Mouse (Mus musculus) mouse embryonic stem cell (cell line): ENCODE measurements at regions not wholly inside any gene's neighbourhood (a gene's known extent, or its start where the extent isn't known, plus 50 kb on each side); places are given as distances from the start of the nearest gene placed in this dataset.
"Not testable (repeated sequence)": the region's sequence is repeated elsewhere in the genome, so short reads cannot be mapped to it uniquely, and the experiment has no call there.

Experiments
- in situ Hi-C, 2 experiments: fragments of 300-500 bp; cut with MboI; formaldehyde crosslinking; loops; 1 replicate in 1 of 2; 3 replicates in 1 of 2; pipeline ENCODE4 v1.14.3; 2019 to 2020; ENCODE audit warnings: low sequenced_read_pairs in 2 of 2, low pct_unique_long_range_greater_than_20kb in 1 of 2, mixed read lengths in 1 of 2; ENCODE audit not compliant: unreplicated experiment in 1 of 2

GRCm38 (mm10) chr3:58234846-58235630 is 179.5 kb upstream of the Tsc22d2 start:
- in situ Hi-C loops = no loop called here

GRCm38 (mm10) chr3:58238111-58238510 is 176.4 kb upstream of the Tsc22d2 start:
- in situ Hi-C loops = no loop called here

- in situ Hi-C loops = no loop called here
Measured at GRCm38 (mm10) chr3:58240775-58241174, 173.7 kb upstream of the Tsc22d2 start.

- in situ Hi-C loops = no loop called here
Measured at GRCm38 (mm10) chr3:58245361-58245760, 169.2 kb upstream of the Tsc22d2 start.

GRCm38 (mm10) chr3:58247989-58248388 is 166.5 kb upstream of the Tsc22d2 start:
- in situ Hi-C loops = no loop called here

- in situ Hi-C loops = no loop called here
Measured at GRCm38 (mm10) chr3:58253942-58254341, 160.6 kb upstream of the Tsc22d2 start.

DNA sequence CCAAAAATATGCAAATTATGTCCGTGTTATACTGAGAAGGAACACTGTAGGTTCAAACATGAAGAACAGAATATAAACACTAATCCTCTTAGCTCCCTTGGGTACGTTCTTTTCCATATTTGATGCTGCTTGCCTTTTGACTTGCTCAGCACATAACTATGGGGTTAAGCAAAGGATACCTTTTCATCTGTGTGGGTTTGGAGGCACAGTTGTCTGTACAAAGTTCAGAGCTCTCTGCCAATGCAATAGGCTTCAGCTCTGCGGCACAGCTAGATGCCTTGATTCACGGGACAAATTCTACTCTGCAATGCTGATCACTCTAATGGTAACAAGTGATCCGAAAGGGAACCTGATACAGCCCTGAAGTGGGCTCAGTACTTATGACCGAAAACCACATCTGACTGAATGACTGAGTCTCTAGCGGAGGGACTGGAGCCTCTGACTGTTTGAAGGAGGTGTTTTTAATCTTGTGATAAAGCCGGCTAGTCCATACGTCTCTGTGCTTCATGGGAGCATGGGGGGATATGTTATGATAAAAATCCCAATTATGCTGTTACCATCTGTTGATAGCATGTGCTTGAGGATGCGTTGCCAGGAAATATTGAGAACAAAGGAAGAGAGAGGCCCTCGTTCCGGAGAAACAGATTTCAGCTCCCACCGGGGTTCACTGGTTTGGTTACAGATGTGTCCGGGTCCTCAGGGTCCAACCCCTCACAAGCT is 146.7 kb upstream of the Tsc22d2 start:
- in situ Hi-C loops = no loop called here

GRCm38 (mm10) chr3:58271441-58271840 is 143.1 kb upstream of the Tsc22d2 start:
- in situ Hi-C loops = not testable (repeated sequence)

DNA sequence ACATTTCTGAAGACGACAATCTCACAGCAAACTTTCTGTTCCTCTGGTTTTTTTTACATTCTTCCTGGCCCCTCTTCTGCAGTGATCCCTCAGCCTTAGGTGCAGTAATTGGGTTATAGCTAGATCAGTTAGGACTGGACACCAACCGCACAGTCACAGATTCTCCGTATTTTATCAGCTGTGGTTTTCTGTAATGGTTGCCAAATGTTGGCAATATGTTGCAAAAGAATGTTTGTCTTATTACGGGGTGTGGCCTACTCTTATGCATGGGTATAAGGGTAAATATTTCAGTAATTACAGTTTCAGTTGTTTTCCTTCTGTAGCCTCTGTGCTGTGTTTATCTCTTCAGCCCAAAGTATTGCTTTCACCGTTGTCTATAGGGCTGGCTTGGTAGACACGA is 133.2 kb upstream of the Tsc22d2 start:
- in situ Hi-C loops = no loop called here

GRCm38 (mm10) chr3:58284371-58284770 is 130.1 kb upstream of the Tsc22d2 start:
- in situ Hi-C loops = not testable (repeated sequence)

- in situ Hi-C loops = no loop called here
Measured at GRCm38 (mm10) chr3:58295810-58296209, 118.7 kb upstream of the Tsc22d2 start.

GRCm38 (mm10) chr3:58300213-58300612 is 114.3 kb upstream of the Tsc22d2 start:
- in situ Hi-C loops = no loop called here

DNA sequence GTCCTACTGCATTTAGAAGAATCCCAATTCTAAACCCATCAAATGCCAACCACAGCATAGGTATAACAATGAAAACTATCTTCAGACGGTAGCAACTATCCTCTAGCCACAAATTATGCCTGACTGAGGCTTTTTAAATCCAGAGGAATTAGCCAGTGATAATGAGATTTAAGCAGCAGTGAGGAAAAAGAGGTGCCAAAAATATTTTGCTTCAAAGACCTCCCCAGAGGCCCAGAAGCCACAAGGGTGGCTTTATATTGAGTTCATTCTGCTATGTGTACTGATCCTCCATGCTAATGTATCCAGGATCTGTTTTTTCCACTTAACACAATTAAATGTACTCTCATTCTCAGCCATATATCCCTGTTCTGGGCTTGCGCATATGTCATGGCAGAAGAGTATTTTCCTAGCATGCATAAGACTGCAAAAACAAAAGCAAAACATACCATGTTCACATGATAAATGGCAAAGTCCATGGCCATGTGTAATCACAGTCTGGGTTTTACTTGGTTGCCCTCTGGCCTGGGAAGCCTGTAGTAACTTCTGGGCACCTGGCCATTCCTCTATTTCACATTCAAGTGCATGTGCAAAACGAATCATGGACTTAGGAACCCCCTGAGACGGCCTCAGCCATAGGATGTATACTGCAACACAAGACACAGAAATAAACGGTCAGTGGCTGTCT is 113.6 kb upstream of the Tsc22d2 start:
- in situ Hi-C loops = no loop called here

DNA sequence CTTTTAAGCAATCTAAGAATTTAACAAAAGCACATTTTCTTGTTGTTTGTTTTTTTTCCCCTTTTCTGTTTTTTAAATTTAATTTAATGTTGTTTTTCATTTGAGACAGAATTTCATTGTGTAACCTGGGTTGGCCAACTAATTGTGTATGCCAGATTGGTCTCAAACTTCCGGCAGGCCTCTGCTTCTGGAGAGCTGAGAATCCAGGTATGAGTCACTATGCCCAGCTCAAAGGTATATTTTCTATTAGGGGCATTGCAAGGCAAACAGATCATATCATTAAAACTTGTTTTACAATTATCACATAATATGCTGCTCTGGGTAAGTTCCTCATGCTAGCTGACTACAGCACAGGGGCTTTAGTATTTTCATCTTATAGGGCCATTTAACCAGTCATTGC is 112.2 kb upstream of the Tsc22d2 start:
- in situ Hi-C loops = no loop called here

GRCm38 (mm10) chr3:58303746-58304145 is 110.8 kb upstream of the Tsc22d2 start:
- in situ Hi-C loops = no loop called here

GRCm38 (mm10) chr3:58309601-58310000 is 104.9 kb upstream of the Tsc22d2 start:
- in situ Hi-C loops = no loop called here

DNA sequence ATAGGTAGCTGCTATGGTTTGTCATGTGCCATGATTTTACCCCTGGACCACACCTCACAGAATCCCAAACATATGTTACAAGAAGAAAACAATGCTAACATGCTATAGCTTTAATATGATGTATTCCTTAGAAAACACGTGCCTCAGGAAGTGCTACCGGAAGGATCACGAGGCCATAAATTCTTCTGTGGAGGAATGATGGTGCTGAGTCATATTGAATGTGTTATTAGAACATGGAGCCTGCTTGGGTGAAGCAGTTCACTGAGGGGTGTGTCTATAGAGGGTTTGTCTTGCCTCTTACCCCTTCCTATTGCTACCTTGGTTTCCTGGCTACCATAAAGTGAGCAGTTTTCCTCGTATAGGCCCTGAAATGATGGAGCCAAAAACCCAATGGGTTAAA is 104.1 kb upstream of the Tsc22d2 start:
- in situ Hi-C loops = no loop called here

GRCm38 (mm10) chr3:58311104-58311685 is 103.3 kb upstream of the Tsc22d2 start:
- in situ Hi-C loops = no loop called here

GRCm38 (mm10) chr3:58312623-58313022 is 101.9 kb upstream of the Tsc22d2 start:
- in situ Hi-C loops = no loop called here
